Mouse (Mus musculus): ENCODE measurements around the gene Spdya. TPM values are rescaled to one million over a fixed set of nuclear protein-coding genes. Genes with fewer than 3 reads are reported as not detected.

The Spdya gene
- polyA plus RNA-seq (2017; shearing (Covaris generic)) = 0.61 TPM

DNA sequence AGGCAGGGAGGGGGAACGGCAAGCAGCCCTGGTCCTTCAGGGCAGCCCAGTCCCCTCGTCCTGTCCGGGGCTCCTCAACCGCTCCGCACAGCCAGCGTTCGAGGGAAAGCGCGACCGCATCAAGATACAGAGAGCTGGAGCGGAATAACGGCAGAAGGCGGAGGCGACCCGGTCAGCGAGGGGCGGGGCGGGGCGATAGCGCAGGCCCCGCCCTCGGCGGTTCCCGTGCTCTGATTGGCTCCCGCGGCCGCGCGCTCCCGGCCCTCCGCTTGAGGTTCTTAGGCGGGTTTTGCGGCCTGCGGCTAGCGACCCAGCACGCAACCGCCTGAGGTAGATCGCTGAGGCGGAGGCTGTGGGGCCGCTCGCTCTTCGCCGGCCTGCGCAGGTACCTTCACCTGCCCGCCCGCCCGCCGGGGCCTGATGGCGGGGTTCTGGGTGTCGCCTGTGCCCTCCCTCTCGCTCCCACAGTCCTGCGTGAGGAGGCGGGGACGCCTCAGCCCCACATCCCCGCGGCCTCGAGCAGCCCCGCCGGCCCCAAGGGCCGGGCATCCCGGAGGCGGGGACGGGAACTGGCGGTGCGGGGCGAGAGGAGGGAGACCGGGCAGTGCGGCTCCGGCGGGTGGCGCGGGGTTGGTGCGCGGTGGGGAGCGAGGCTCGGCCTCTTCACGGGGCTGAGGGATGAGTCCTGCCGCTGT, at the start of gene Spdya:
Gene Spdya (plus strand): TSS at position 305 of the 695 bp plus-strand sequence.

DNA sequence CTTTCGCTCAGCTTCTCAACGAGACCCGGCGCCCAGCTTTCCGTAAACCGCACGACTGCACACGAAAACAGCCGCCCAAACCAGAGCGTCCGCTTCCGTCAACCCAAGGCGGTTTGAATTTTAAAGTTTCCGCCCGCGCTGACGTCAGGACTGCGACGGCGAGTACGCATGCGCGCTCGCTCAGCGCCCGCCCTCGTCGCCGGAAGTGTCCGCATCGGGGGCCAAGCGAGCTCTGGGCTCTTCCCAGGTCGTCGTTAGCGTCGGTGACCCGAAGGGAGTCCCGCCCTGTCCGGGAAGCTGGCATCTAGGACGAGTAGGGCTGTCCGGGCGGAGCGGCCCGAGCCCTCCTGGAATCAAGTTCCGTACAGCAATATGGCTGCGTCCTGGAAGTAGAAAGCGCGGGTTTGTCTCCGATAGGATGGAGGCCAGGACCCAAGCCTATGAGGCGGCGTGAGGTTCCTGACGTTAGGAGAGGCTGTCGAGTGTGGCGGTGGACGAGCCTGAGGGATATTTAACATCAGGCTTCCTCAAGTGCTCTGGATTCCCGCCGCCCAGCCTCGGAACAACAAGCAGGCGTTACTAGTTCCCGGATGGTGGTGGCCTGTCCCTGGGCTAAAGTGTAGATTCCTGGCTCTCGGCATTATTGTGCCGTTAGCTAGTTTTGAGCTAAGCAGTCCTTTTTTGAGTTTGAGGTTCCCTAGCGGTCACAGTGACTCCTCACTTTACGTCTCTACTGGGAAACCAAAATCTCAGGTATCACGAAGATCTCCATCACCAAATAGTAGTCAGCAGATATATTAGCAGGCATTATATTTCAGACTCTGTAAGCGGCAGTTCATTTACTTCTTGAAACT, 24.9 kb upstream of the Spdya start, which contains the start of gene Ndc80:
Gene Ndc80 (minus strand): TSS at position 147 of the 854 bp plus-strand sequence.

DNA sequence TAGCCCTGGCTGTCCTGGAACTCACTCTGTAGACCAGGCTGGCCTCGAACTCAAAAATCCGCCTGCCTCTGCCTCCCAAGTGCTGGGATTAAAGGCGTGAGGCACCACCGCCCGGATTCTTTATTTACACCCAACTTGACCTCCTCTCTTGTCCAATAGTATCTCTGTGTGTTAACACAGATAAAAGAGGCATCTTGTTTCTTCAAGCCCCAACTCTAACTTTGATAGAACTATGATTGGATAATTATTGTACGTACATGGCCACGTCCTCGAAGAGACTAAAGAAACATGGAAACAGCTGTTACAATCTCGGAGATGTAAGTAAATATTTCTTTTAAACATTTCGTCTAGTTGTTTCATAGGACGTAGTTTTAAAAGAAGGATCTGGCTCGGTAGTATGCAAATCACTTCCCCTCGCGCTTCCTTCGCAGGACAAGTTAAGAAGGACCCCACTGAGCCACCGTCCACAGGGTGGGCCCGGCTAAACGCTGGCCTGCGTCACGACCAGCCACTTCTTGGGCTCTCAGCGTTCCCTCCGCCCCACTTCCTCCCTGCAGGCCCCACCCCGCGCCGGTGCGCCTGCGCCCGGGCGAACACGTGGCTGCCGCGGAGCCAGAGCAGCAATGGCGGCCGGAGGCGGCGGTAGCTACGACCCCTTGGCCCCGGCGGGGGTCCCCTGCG, 63.9 kb downstream of the Spdya start, which contains the start of gene Wdr43:
Gene Wdr43 (plus strand): TSS at position 258 of the 681 bp plus-strand sequence.

Other genes with a start within 250 kb of the Spdya start
- not detected for gene Emilin2, start 240.1 kb upstream of the Spdya start, polyA plus RNA-seq (2017; shearing (Covaris generic))
- 10.1 TPM for gene Gm4707, start 92.1 kb upstream of the Spdya start, polyA plus RNA-seq (2017; shearing (Covaris generic))
- gene Smchd1, start 76.7 kb upstream of the Spdya start, polyA plus RNA-seq (2017; shearing (Covaris generic)) = 173 TPM
- 10.3 TPM for gene Ndc80, start 25.2 kb upstream of the Spdya start, polyA plus RNA-seq (2017; shearing (Covaris generic))
- gene Wdr43, start 63.8 kb downstream of the Spdya start, polyA plus RNA-seq (2017; shearing (Covaris generic)) = 170 TPM
- gene Togaram2, start 121.2 kb downstream of the Spdya start, polyA plus RNA-seq (2017; shearing (Covaris generic)) = 0.59 TPM
- gene Pcare, start 200.8 kb downstream of the Spdya start, polyA plus RNA-seq (2017; shearing (Covaris generic)) = not detected
- gene Clip4, start 216.4 kb downstream of the Spdya start, polyA plus RNA-seq (2017; shearing (Covaris generic)) = 0.16 TPM

Measured in effector memory CD4-positive, alpha-beta T cell, adult 7 months (primary cell).